Mouse (Mus musculus) hindbrain, embryonic 16.5 days (tissue): Measurements from ENCODE around the gene Eftud2. TPM values are rescaled to one million over a fixed set of nuclear protein-coding genes. Genes with fewer than 3 reads are reported as not detected.

Experiments used
- ATAC-seq: fragments of 200-750 bp; cut with Nextera tagmentation; 2 replicates; pipeline ENCODE4 v1.8.0; 2017; ENCODE audit warnings: moderate TSS enrichment, moderate library complexity
- H3K27ac ChIP-seq: fragments of 300-500 bp; sonication (generic); 2 replicates; pipeline ENCODE4 v1.5.1; 2014; ENCODE audit warnings: low read depth, mild to moderate bottlenecking, control low read depth, low read length, moderate library complexity
- H3K27me3 ChIP-seq: fragments of 300-500 bp; sonication (generic); replicated peaks from 2 replicates; pipeline ENCODE4 v1.6.1; 2014; ENCODE audit warnings: low read length; ENCODE audit not compliant: control insufficient read depth, insufficient read depth
- H3K36me3 ChIP-seq: fragments of 300-500 bp; sonication (generic); 2 replicates; pipeline ENCODE4 v1.6.1; 2014; ENCODE audit warnings: mild to moderate bottlenecking, low read length, moderate library complexity, mixed read lengths; ENCODE audit not compliant: control insufficient read depth, insufficient read depth
- H3K4me1 ChIP-seq: fragments of 300-500 bp; sonication (generic); 2 replicates; pipeline ENCODE4 v1.6.1; 2014; ENCODE audit warnings: low read depth, low read length; ENCODE audit not compliant: control insufficient read depth, insufficient read depth
- H3K4me2 ChIP-seq: fragments of 300-500 bp; sonication (generic); 2 replicates; pipeline ENCODE4 v1.6.1; 2014; ENCODE audit warnings: mild to moderate bottlenecking, low read length, control low read depth, moderate library complexity
- H3K4me3 ChIP-seq: fragments of 300-500 bp; sonication (generic); 2 replicates; pipeline ENCODE4 v1.5.1; 2014; ENCODE audit warnings: mild to moderate bottlenecking, low read length, control low read depth, moderate library complexity
- H3K9ac ChIP-seq: fragments of 300-500 bp; sonication (generic); 2 replicates; pipeline ENCODE4 v1.6.1; 2014; ENCODE audit warnings: low read depth, mild to moderate bottlenecking, control low read depth, low read length, moderate library complexity
- H3K9me3 ChIP-seq: fragments of 300-500 bp; sonication (generic); 2 replicates; pipeline ENCODE4 v1.6.1; 2014; ENCODE audit warnings: mild to moderate bottlenecking, low read length, moderate library complexity; ENCODE audit not compliant: control insufficient read depth
- WGBS: fragments of 180-500 bp; shearing (Covaris S2); extraction: QIAGEN DNeasy Blood & Tissue Kit; methylation state at CpG from one replicate; pipeline ENCODE4 v1.1.7; 2014; 5-methylcytosine and 5-hydroxymethylcytosine counted together
- polyA plus RNA-seq: library from polyadenylated mRNA; unstranded; fragments of >200 nt; fragmentation: Nextera tagmentation; extraction: Ambion mirVana; gene quantifications from 2 replicates; pipeline ENCODE4 v1.2.1, GENCODE M21; 2015

The Eftud2 gene
- polyA plus RNA-seq, 1 experiment from 2014 or later = 127 TPM

GRCm38 (mm10) chr11:102901199-102901598 is 20.4 kb upstream of the Eftud2 start:
- Histone ChIP-seq H3K4me2 (no peak overlapping the region), H3K9me3 (no peaks in the 10 kb centered on the region), H3K4me3 (no peak overlapping the region), H3K27me3 (peaks cover 8% of the 10 kb centered on the region), H3K27ac (no peak overlapping the region), H3K36me3 (no peaks in the 10 kb centered on the region), H3K4me1 (peaks cover 5% of the 10 kb centered on the region), H3K9ac (no peak overlapping the region)
- ATAC-seq = no peak; the same call in 1 of the 2 replicates
- WGBS = 56% methylated on average over 4 of the region's 4 CpGs

GRCm38 (mm10) chr11:102900763-102901162 is 20.0 kb upstream of the Eftud2 start, which contains the start of gene Gfap:
Gfap (minus strand) TSS chr11:102900912.
- peak; percentile 18; the same call in 1 of the 2 replicates for ATAC-seq
- Histone ChIP-seq H3K27ac (no peak within 1 kb of the TSS), H3K4me1 (peaks cover 5% of the 10 kb centered on the region), H3K4me2 (no peak within 1 kb of the TSS), H3K9ac (no peak within 1 kb of the TSS), H3K36me3 (no peaks in the 10 kb centered on the region), H3K4me3 (no peak within 1 kb of the TSS), H3K27me3 (peaks cover 11% of the 10 kb centered on the region), H3K9me3 (no peaks in the 10 kb centered on the region)
- 11% methylated on average over 7 of the region's 7 CpGs for WGBS

- no peak overlapping the region for H3K9ac ChIP-seq
- 49% methylated on average over 9 of the region's 9 CpGs for WGBS
- H3K9me3 ChIP-seq = no peaks in the 10 kb centered on the region
- H3K27me3 ChIP-seq = peaks cover 27% of the 10 kb centered on the region
- H3K4me2 ChIP-seq = no peak overlapping the region
- peak; percentile 95 for ATAC-seq
- H3K36me3 ChIP-seq = no peaks in the 10 kb centered on the region
- 0 out of 2 replicates have a peak overlapping the region, but pooled peaks have one; percentile 5 for H3K27ac ChIP-seq
- H3K4me3 ChIP-seq = no peak overlapping the region
- H3K4me1 ChIP-seq = peaks cover 3% of the 10 kb centered on the region
These were observed 17.6 kb upstream of the Eftud2 start for GRCm38 (mm10) chr11:102898408-102898807.

GRCm38 (mm10) chr11:102896641-102897040 is 15.9 kb upstream of the Eftud2 start:
- H3K4me3 ChIP-seq = no peak overlapping the region
- 82% methylated on average over 20 of the region's 20 CpGs for WGBS
- H3K4me2 ChIP-seq = no peak overlapping the region
- H3K27ac ChIP-seq = no peak overlapping the region
- no peak for ATAC-seq
- H3K4me1 ChIP-seq = peaks cover 8% of the 10 kb centered on the region
- H3K9ac ChIP-seq = no peak overlapping the region; the same call in 1 of the 2 replicates
- no peaks in the 10 kb centered on the region for H3K9me3 ChIP-seq
- H3K27me3 ChIP-seq = peaks cover 40% of the 10 kb centered on the region
- H3K36me3 ChIP-seq = no peaks in the 10 kb centered on the region

GRCm38 (mm10) chr11:102895779-102896178 is 15.0 kb upstream of the Eftud2 start:
- H3K4me1 ChIP-seq = peaks cover 5% of the 10 kb centered on the region
- H3K4me3 ChIP-seq = no peak overlapping the region
- H3K9me3 ChIP-seq = no peaks in the 10 kb centered on the region
- ATAC-seq = no peak
- H3K9ac ChIP-seq = no peak overlapping the region; the same call in 1 of the 2 replicates
- peaks cover 39% of the 10 kb centered on the region for H3K27me3 ChIP-seq
- no peak overlapping the region for H3K4me2 ChIP-seq
- WGBS = 77% methylated on average over 9 of the region's 9 CpGs
- no peaks in the 10 kb centered on the region for H3K36me3 ChIP-seq
- no peak overlapping the region for H3K27ac ChIP-seq

GRCm38 (mm10) chr11:102894716-102895115 is 13.9 kb upstream of the Eftud2 start:
- Histone ChIP-seq H3K4me2 (no peak overlapping the region), H3K4me3 (no peak overlapping the region), H3K27ac (no peak overlapping the region), H3K9me3 (no peaks in the 10 kb centered on the region), H3K9ac (no peak overlapping the region), H3K4me1 (peaks cover 5% of the 10 kb centered on the region), H3K36me3 (no peaks in the 10 kb centered on the region), H3K27me3 (peaks cover 39% of the 10 kb centered on the region)
- WGBS = 94% methylated on average over 4 of the region's 4 CpGs
- no peak for ATAC-seq

GRCm38 (mm10) chr11:102893015-102893651 is 12.3 kb upstream of the Eftud2 start:
- H3K9ac ChIP-seq = peak overlapping the region; percentile 8
- no peaks in the 10 kb centered on the region for H3K36me3 ChIP-seq
- peaks cover 5% of the 10 kb centered on the region for H3K4me1 ChIP-seq
- no peak overlapping the region for H3K27ac ChIP-seq
- peak overlapping the region; percentile 31 for H3K4me3 ChIP-seq
- H3K4me2 ChIP-seq = peak overlapping the region; percentile 61
- H3K9me3 ChIP-seq = no peaks in the 10 kb centered on the region
- peaks cover 41% of the 10 kb centered on the region for H3K27me3 ChIP-seq
- peak; percentile 51; the same call in 1 of the 2 replicates for ATAC-seq
- WGBS = 6% methylated on average over 43 of the region's 43 CpGs

- Histone ChIP-seq H3K4me3 (no peak overlapping the region), H3K27me3 (peaks cover 31% of the 10 kb centered on the region), H3K4me2 (no peak overlapping the region), H3K9me3 (no peaks in the 10 kb centered on the region), H3K9ac (no peak overlapping the region), H3K4me1 (peaks cover 9% of the 10 kb centered on the region), H3K27ac (no peak overlapping the region), H3K36me3 (no peaks in the 10 kb centered on the region)
- 54% methylated on average over 5 of the region's 5 CpGs for WGBS
- ATAC-seq = no peak
These were observed 9.3 kb upstream of the Eftud2 start for GRCm38 (mm10) chr11:102890096-102890495.

- Histone ChIP-seq H3K27ac (no peak overlapping the region), H3K36me3 (no peaks in the 10 kb centered on the region), H3K9me3 (no peaks in the 10 kb centered on the region), H3K9ac (no peak overlapping the region; the same call in 1 of the 2 replicates), H3K4me3 (no peak overlapping the region), H3K4me1 (peaks cover 5% of the 10 kb centered on the region), H3K4me2 (no peak overlapping the region), H3K27me3 (peaks cover 17% of the 10 kb centered on the region)
- WGBS = 66% methylated on average over 3 of the region's 3 CpGs
- peak; percentile 19; the same call in 1 of the 2 replicates for ATAC-seq
These were observed 7.3 kb upstream of the Eftud2 start for GRCm38 (mm10) chr11:102888135-102888534.
